Mouse (Mus musculus): ENCODE measurements at regions not wholly inside any gene's neighbourhood (a gene's known extent, or its start where the extent isn't known, plus 50 kb on each side); places are given as distances from the start of the nearest gene placed in this dataset.

GRCm38 (mm10) chr7:128910134-128910533, 165.4 kb downstream of the Sec23ip start:
- Histone ChIP-seq H3K9ac (no peak overlapping the region), H3K27me3 (no peaks in the 10 kb centered on the region), H3K4me3 (no peak overlapping the region), H3K9me3 (no peaks in the 10 kb centered on the region), H3K4me2 (no peak overlapping the region), H3K27ac (no peak overlapping the region), H3K36me3 (no peaks in the 10 kb centered on the region), H3K4me1 (no peaks in the 10 kb centered on the region)
- ATAC-seq (ENCODE audit: borderline replicate concordance, extremely low read depth, low FRiP score, low TSS enrichment), result no peak
- WGBS, result 82% methylated on average over 4 of the region's 4 CpGs

- Histone ChIP-seq H3K4me1 (no peaks in the 10 kb centered on the region), H3K27me3 (no peaks in the 10 kb centered on the region), H3K27ac (no peak overlapping the region), H3K9me3 (no peaks in the 10 kb centered on the region), H3K9ac (no peak overlapping the region), H3K4me2 (no peak overlapping the region), H3K36me3 (no peaks in the 10 kb centered on the region), H3K4me3 (no peak overlapping the region)
- 31% methylated on average over 6 of the region's 6 CpGs for WGBS
- no peak for ATAC-seq (ENCODE audit: borderline replicate concordance, extremely low read depth, low FRiP score, low TSS enrichment)
Observed at GRCm38 (mm10) chr7:128937976-128938730, 193.4 kb downstream of the Sec23ip start.

GRCm38 (mm10) chr7:128960575-128960974, 215.8 kb downstream of the Sec23ip start:
- H3K9me3 ChIP-seq, result no peaks in the 10 kb centered on the region
- WGBS, result 80% methylated on average over 5 of the region's 5 CpGs
- no peak for ATAC-seq (ENCODE audit: borderline replicate concordance, extremely low read depth, low FRiP score, low TSS enrichment)
- no peaks in the 10 kb centered on the region for H3K36me3 ChIP-seq
- no peaks in the 10 kb centered on the region for H3K27me3 ChIP-seq
- no peak overlapping the region for H3K9ac ChIP-seq
- H3K4me1 ChIP-seq, result no peaks in the 10 kb centered on the region
- H3K27ac ChIP-seq, result no peak overlapping the region
- H3K4me2 ChIP-seq, result no peak overlapping the region
- H3K4me3 ChIP-seq, result no peak overlapping the region

GRCm38 (mm10) chr7:128979904-128980303, 235.2 kb downstream of the Sec23ip start:
- no peak overlapping the region for H3K4me3 ChIP-seq
- H3K27ac ChIP-seq, result no peak overlapping the region
- H3K36me3 ChIP-seq, result no peaks in the 10 kb centered on the region
- H3K9me3 ChIP-seq, result no peaks in the 10 kb centered on the region
- no peak overlapping the region for H3K4me2 ChIP-seq
- no peaks in the 10 kb centered on the region for H3K27me3 ChIP-seq
- H3K4me1 ChIP-seq, result no peaks in the 10 kb centered on the region
- 38% methylated on average over 4 of the region's 4 CpGs for WGBS
- 0 out of 2 replicates have a peak, but pooled peaks have one; percentile 23 for ATAC-seq (ENCODE audit: borderline replicate concordance, extremely low read depth, low FRiP score, low TSS enrichment)
- no peak overlapping the region for H3K9ac ChIP-seq

- no peak for ATAC-seq (ENCODE audit: borderline replicate concordance, extremely low read depth, low FRiP score, low TSS enrichment)
- H3K9me3 ChIP-seq, result no peaks in the 10 kb centered on the region
- no peak overlapping the region for H3K27ac ChIP-seq
- no peak overlapping the region for H3K4me2 ChIP-seq
- H3K4me1 ChIP-seq, result no peaks in the 10 kb centered on the region
- no peak overlapping the region for H3K9ac ChIP-seq
- no peak overlapping the region for H3K4me3 ChIP-seq
- H3K27me3 ChIP-seq, result no peaks in the 10 kb centered on the region
- H3K36me3 ChIP-seq, result no peaks in the 10 kb centered on the region
- 36% methylated on average over 7 of the region's 7 CpGs for WGBS
Observed at GRCm38 (mm10) chr7:128980827-128981226, 236.1 kb downstream of the Sec23ip start.

GRCm38 (mm10) chr7:128998759-128999158, 254.0 kb downstream of the Sec23ip start:
- Histone ChIP-seq H3K27ac (no peak overlapping the region), H3K4me3 (no peak overlapping the region), H3K9ac (no peak overlapping the region), H3K27me3 (no peaks in the 10 kb centered on the region), H3K4me1 (no peaks in the 10 kb centered on the region), H3K9me3 (no peaks in the 10 kb centered on the region), H3K4me2 (no peak overlapping the region), H3K36me3 (no peaks in the 10 kb centered on the region)
- 49% methylated on average over 4 of the region's 4 CpGs for WGBS
- ATAC-seq (ENCODE audit: borderline replicate concordance, extremely low read depth, low FRiP score, low TSS enrichment), result no peak

GRCm38 (mm10) chr7:129002419-129002818, 254.4 kb upstream of the Plpp4 start:
- ATAC-seq (ENCODE audit: borderline replicate concordance, extremely low read depth, low FRiP score, low TSS enrichment), result no peak
- Histone ChIP-seq H3K27ac (no peak overlapping the region), H3K27me3 (no peaks in the 10 kb centered on the region), H3K4me1 (no peaks in the 10 kb centered on the region), H3K9ac (no peak overlapping the region), H3K9me3 (no peaks in the 10 kb centered on the region), H3K4me3 (no peak overlapping the region), H3K36me3 (no peaks in the 10 kb centered on the region), H3K4me2 (no peak overlapping the region)
- WGBS, result 70% methylated on average over 5 of the region's 5 CpGs

GRCm38 (mm10) chr7:129003150-129003549, 253.7 kb upstream of the Plpp4 start:
- no peak overlapping the region for H3K27ac ChIP-seq
- no peak overlapping the region for H3K9ac ChIP-seq
- H3K4me3 ChIP-seq, result no peak overlapping the region
- H3K36me3 ChIP-seq, result no peaks in the 10 kb centered on the region
- no peaks in the 10 kb centered on the region for H3K27me3 ChIP-seq
- WGBS, result 53% methylated on average over 1 of the region's 1 CpGs
- H3K9me3 ChIP-seq, result no peaks in the 10 kb centered on the region
- H3K4me1 ChIP-seq, result no peaks in the 10 kb centered on the region
- H3K4me2 ChIP-seq, result no peak overlapping the region
- peak; percentile 69; the same call in 1 of the 2 replicates for ATAC-seq (ENCODE audit: borderline replicate concordance, extremely low read depth, low FRiP score, low TSS enrichment)

- H3K27me3 ChIP-seq, result no peaks in the 10 kb centered on the region
- no peak for ATAC-seq (ENCODE audit: borderline replicate concordance, extremely low read depth, low FRiP score, low TSS enrichment)
- WGBS, result 76% methylated on average over 6 of the region's 6 CpGs
Observed at GRCm38 (mm10) chr7:129016353-129016752, 240.5 kb upstream of the Plpp4 start.

GRCm38 (mm10) chr7:129027116-129027515, 229.7 kb upstream of the Plpp4 start:
- ATAC-seq (ENCODE audit: borderline replicate concordance, extremely low read depth, low FRiP score, low TSS enrichment), result no peak
- H3K27me3 ChIP-seq, result no peaks in the 10 kb centered on the region
- H3K4me3 ChIP-seq, result no peak overlapping the region
- H3K9me3 ChIP-seq, result no peaks in the 10 kb centered on the region
- H3K27ac ChIP-seq, result no peak overlapping the region
- H3K4me1 ChIP-seq, result no peaks in the 10 kb centered on the region
- no peak overlapping the region for H3K4me2 ChIP-seq
- WGBS, result 33% methylated on average over 2 of the region's 2 CpGs
- H3K9ac ChIP-seq, result no peak overlapping the region
- no peaks in the 10 kb centered on the region for H3K36me3 ChIP-seq

More at GRCm38 (mm10) chr7:129016353-129016752, 240.5 kb upstream of the Plpp4 start:
- no peaks in the 10 kb centered on the region for H3K4me1 ChIP-seq
- no peak overlapping the region for H3K4me3 ChIP-seq
- H3K27ac ChIP-seq, result no peak overlapping the region
- no peak overlapping the region for H3K4me2 ChIP-seq
- no peak overlapping the region for H3K9ac ChIP-seq
- H3K9me3 ChIP-seq, result no peaks in the 10 kb centered on the region
- no peaks in the 10 kb centered on the region for H3K36me3 ChIP-seq

- Histone ChIP-seq H3K9ac (no peak overlapping the region), H3K36me3 (no peaks in the 10 kb centered on the region), H3K4me1 (no peaks in the 10 kb centered on the region), H3K27ac (no peak overlapping the region), H3K9me3 (no peaks in the 10 kb centered on the region), H3K27me3 (no peaks in the 10 kb centered on the region), H3K4me3 (no peak overlapping the region), H3K4me2 (no peak overlapping the region)
- WGBS, result 44% methylated on average over 5 of the region's 5 CpGs
- 0 out of 2 replicates have a peak, but pooled peaks have one; percentile 65 for ATAC-seq (ENCODE audit: borderline replicate concordance, extremely low read depth, low FRiP score, low TSS enrichment)
Observed at GRCm38 (mm10) chr7:129048023-129048422, 208.8 kb upstream of the Plpp4 start.

GRCm38 (mm10) chr7:129049726-129050125, 207.1 kb upstream of the Plpp4 start:
- 71% methylated on average over 4 of the region's 4 CpGs for WGBS
- Histone ChIP-seq H3K4me2 (no peak overlapping the region), H3K36me3 (no peaks in the 10 kb centered on the region), H3K27me3 (no peaks in the 10 kb centered on the region), H3K27ac (no peak overlapping the region), H3K4me1 (no peaks in the 10 kb centered on the region), H3K9ac (no peak overlapping the region), H3K4me3 (no peak overlapping the region), H3K9me3 (no peaks in the 10 kb centered on the region)
- ATAC-seq (ENCODE audit: borderline replicate concordance, extremely low read depth, low FRiP score, low TSS enrichment), result no peak

Data from lung, embryonic 15.5 days (tissue).